Mouse (Mus musculus) cortical plate, adult 2 months (tissue): ENCODE results near the gene Ccl8.

Experiments
- CTCF ChIP-seq: fragments of 200-500 bp; IDR thresholded peaks from 2 replicates; pipeline ENCODE4 v1.5.1; 2011; ENCODE audit warnings: mild to moderate bottlenecking, control low read depth, low read length; ENCODE audit not compliant: insufficient read depth; ENCODE audit errors: extremely low read depth
- POLR2A ChIP-seq: fragments of 200-500 bp; IDR thresholded peaks from 2 replicates; pipeline ENCODE4 v1.6.1; 2011; ENCODE audit warnings: mild to moderate bottlenecking, low read length, control low read depth; ENCODE audit not compliant: insufficient read depth; ENCODE audit errors: extremely low read depth

- TF ChIP-seq POLR2A: no peak
- TF ChIP-seq CTCF: no peak
These were observed 24.6 kb downstream of the Ccl8 start for GRCm38 (mm10) chr11:82139492-82140094.
